Mouse (Mus musculus) heart, adult 2 months (tissue): ENCODE results near the gene Mon1b. TPM values are rescaled to one million over a fixed set of nuclear protein-coding genes. Genes with fewer than 3 reads are reported as not detected.

ENCODE experiments used
- DNase-seq, 2 experiments: peaks; one replicate each; pipeline ENCODE4 v3.0.0; 2021
- H3K27ac ChIP-seq: fragments of 200-600 bp; 2 replicates; pipeline ENCODE4 v1.8.1; 2022
- H3K27me3 ChIP-seq: fragments of 200-500 bp; 2 replicates; pipeline ENCODE4 v1.6.1; 2012; ENCODE audit warnings: mild to moderate bottlenecking, low read length, inconsistent platforms, mixed read lengths; ENCODE audit not compliant: control insufficient read depth, insufficient read depth
- H3K36me3 ChIP-seq: fragments of 200-500 bp; 2 replicates; pipeline ENCODE4 v1.6.1; 2012; ENCODE audit warnings: low read length, inconsistent platforms; ENCODE audit not compliant: control insufficient read depth, insufficient read depth
- H3K4me1 ChIP-seq: fragments of 200-500 bp; 2 replicates; pipeline ENCODE4 v1.6.1; 2011; ENCODE audit warnings: low read length; ENCODE audit not compliant: control insufficient read depth, insufficient read depth
- H3K4me3 ChIP-seq: fragments of 200-600 bp; 2 replicates; pipeline ENCODE4 v1.8.1; 2022
- H3K79me2 ChIP-seq: fragments of 200-500 bp; replicated peaks from 2 replicates; pipeline ENCODE4 v1.6.1; 2012; ENCODE audit warnings: mild to moderate bottlenecking, inconsistent platforms, low read length, moderate library complexity, mixed read lengths; ENCODE audit not compliant: control insufficient read depth, insufficient read depth
- H3K9ac ChIP-seq: fragments of 200-500 bp; 2 replicates; pipeline ENCODE4 v1.6.1; 2012; ENCODE audit warnings: low read depth, mild to moderate bottlenecking, control low read depth, inconsistent platforms, low read length, mixed read lengths
- CTCF ChIP-seq: fragments of 200-600 bp; IDR thresholded peaks from 2 replicates; pipeline ENCODE4 v1.8.1; 2022; ENCODE audit warnings: antibody characterized with exemption, mild to moderate bottlenecking, moderate library complexity
- EP300 ChIP-seq: fragments of 200-500 bp; IDR thresholded peaks from 2 replicates; pipeline ENCODE4 v1.6.1; 2011; ENCODE audit warnings: low read depth, low read length, control low read depth; ENCODE audit not compliant: insufficient read depth
- POLR2A ChIP-seq: fragments of 200-500 bp; IDR thresholded peaks from 2 replicates; pipeline ENCODE4 v1.6.1; 2011; ENCODE audit warnings: mild to moderate bottlenecking, low read depth, low read length, control low read depth; ENCODE audit not compliant: insufficient read depth
- WGBS: fragments of 180-500 bp; shearing (Covaris S2); methylation state at CpG from one replicate; pipeline ENCODE4 v1.1.7; 2018; 5-methylcytosine and 5-hydroxymethylcytosine counted together
- intact Hi-C: fragments of 180-260 bp; cut with DNase I; formaldehyde crosslinking; loops from one replicate; pipeline ENCODE4 v1.15.1; 2025
- polyA plus RNA-seq: library from polyadenylated mRNA; depleted of rRNA; stranded (reverse); fragments of >200 nt; gene quantifications from 2 replicates; pipeline ENCODE4 v1.2.3, GENCODE M21; 2012; rRNA removed
- total RNA-seq, 2 experiments: library from RNA; stranded (reverse); gene quantifications; 2 replicates each; pipeline ENCODE4 v1.2.3; 2021

Gene Mon1b
- total and polyA plus RNA-seq, 3 experiments = 3.3 to 6.6 (median 6.2) TPM

GRCm38 (mm10) chr8:113675281-113675680, 39.9 kb downstream of the Mon1b start:
- Histone ChIP-seq H3K27ac (no peak overlapping the region), H3K36me3 (no peaks in the 10 kb centered on the region), H3K9ac (no peak overlapping the region), H3K4me1 (no peaks in the 10 kb centered on the region), H3K27me3 (no peaks in the 10 kb centered on the region), H3K79me2 (no peaks in the 10 kb centered on the region), H3K4me3 (no peak overlapping the region)
- no peak for DNase-seq
- no peak for TF ChIP-seq EP300
- WGBS = 58% methylated on average over 2 of the region's 2 CpGs
- intact Hi-C loops = no loop called here

DNA sequence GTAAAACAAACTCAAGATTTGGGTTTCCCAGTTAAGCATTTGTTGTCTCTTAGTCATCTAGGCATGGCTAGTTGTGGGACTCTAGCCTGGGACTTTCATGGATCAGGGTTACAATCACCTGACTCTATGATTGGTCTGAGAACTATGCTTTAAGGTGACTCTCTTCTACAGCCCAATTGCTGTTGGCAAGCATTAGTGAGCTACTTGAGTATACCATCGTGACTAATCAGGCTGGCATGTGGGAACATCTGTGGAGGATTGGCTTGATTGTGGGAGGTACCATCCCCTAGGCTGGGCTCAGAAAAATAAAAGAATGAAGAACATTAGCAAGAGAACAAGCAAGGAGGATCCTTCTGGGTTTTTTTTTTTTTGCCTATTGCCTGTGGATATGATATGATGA, 41.4 kb downstream of the Mon1b start:
- Histone ChIP-seq H3K4me1 (no peaks in the 10 kb centered on the region), H3K27me3 (no peaks in the 10 kb centered on the region), H3K36me3 (no peaks in the 10 kb centered on the region), H3K79me2 (no peaks in the 10 kb centered on the region), H3K27ac (no peak overlapping the region), H3K9ac (no peak overlapping the region), H3K4me3 (no peak overlapping the region)
- intact Hi-C loops = no loop called here
- no peak for TF ChIP-seq POLR2A
- no peak for TF ChIP-seq CTCF
- no peak for DNase-seq
- 62% methylated on average over 1 of the region's 1 CpGs for WGBS

- Histone ChIP-seq H3K4me1 (no peaks in the 10 kb centered on the region), H3K27me3 (no peaks in the 10 kb centered on the region), H3K9ac (no peak overlapping the region), H3K36me3 (no peaks in the 10 kb centered on the region), H3K27ac (no peak overlapping the region), H3K79me2 (no peaks in the 10 kb centered on the region), H3K4me3 (no peak overlapping the region)
- intact Hi-C loops = no loop called here
- 20% methylated on average over 3 of the region's 3 CpGs for WGBS
- no peak for TF ChIP-seq POLR2A
- no peak for DNase-seq
These were observed 44.0 kb downstream of the Mon1b start for GRCm38 (mm10) chr8:113679361-113679760.

- Histone ChIP-seq H3K27me3 (no peaks in the 10 kb centered on the region), H3K4me1 (no peaks in the 10 kb centered on the region), H3K27ac (no peak overlapping the region), H3K36me3 (no peaks in the 10 kb centered on the region), H3K4me3 (no peak overlapping the region), H3K79me2 (no peaks in the 10 kb centered on the region), H3K9ac (no peak overlapping the region)
- 60% methylated on average over 17 of the region's 17 CpGs for WGBS
- peak in 1 of 2 experiments; percentile 8 for DNase-seq
- intact Hi-C loops = no loop called here
- TF ChIP-seq CTCF = no peak
- TF ChIP-seq EP300 = no peak
- TF ChIP-seq POLR2A = no peak
These were observed 52.6 kb downstream of the Mon1b start for GRCm38 (mm10) chr8:113687889-113688542.

- Histone ChIP-seq H3K9ac (no peak overlapping the region), H3K4me1 (no peaks in the 10 kb centered on the region), H3K27ac (no peak overlapping the region), H3K36me3 (no peaks in the 10 kb centered on the region), H3K79me2 (no peaks in the 10 kb centered on the region), H3K27me3 (no peaks in the 10 kb centered on the region), H3K4me3 (no peak overlapping the region)
- DNase-seq = no peak
- intact Hi-C loops = no loop called here
- TF ChIP-seq CTCF (no peak), EP300 (no peak), POLR2A (no peak)
- WGBS = 62% methylated on average over 8 of the region's 8 CpGs
These were observed 53.1 kb downstream of the Mon1b start for GRCm38 (mm10) chr8:113688543-113688915.

DNA sequence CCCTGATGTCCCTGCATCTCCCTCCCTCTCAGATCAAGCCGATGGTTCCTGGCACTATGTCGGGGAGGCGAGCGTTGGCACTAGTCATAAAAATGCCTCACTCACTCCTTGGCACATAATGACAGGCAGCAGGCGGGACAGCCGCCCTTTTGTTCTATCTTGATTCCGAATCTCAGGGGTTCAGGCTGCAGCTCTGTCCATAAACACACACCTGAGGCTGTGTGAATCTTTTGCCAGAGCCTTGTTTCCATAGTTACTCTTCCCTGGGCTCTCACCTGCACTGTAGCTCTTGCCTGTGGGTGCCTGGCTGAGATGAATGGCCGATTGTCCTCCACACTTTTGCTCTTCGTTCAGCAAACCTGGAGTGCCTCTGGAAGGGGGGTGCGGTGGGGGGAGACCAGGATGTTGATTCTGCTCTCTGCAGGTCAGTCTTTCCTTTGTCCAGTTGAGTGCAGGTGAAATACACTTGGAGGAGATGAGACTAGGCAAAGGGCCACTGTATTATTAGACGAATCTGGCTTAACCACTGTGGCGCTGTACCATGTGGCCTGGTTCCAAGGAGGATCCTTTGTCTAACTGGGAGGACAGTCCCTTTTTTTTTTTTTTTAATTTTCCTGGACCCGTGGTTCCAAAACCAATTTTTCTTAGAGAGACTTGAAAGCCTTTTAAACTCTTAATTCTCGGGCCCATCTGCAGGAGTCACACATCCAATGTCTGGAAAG, 56.4 kb downstream of the Mon1b start:
- H3K9ac ChIP-seq = no peak overlapping the region
- TF ChIP-seq EP300 (no peak), CTCF (no peak), POLR2A (no peak)
- 80% methylated on average over 14 of the region's 14 CpGs for WGBS
- H3K4me3 ChIP-seq = no peak overlapping the region
- intact Hi-C loops = no loop called here
- H3K27ac ChIP-seq = no peak overlapping the region
- DNase-seq = no peak
- H3K27me3 ChIP-seq = no peaks in the 10 kb centered on the region
- no peaks in the 10 kb centered on the region for H3K36me3 ChIP-seq
- no peaks in the 10 kb centered on the region for H3K79me2 ChIP-seq
- H3K4me1 ChIP-seq = no peaks in the 10 kb centered on the region

Other genes starting within 250 kb of the Mon1b start
- gene Syce1l, start 7.6 kb downstream of the Mon1b start, total RNA-seq = not detected
- gene Syce1l, start 7.6 kb downstream of the Mon1b start, polyA plus RNA-seq = not detected in 2 replicates
- gene Adamts18, start 213.2 kb downstream of the Mon1b start, total RNA-seq = not detected
- 0.04 TPM in 1 of 2 replicates, not detected in the other for gene Adamts18, start 213.2 kb downstream of the Mon1b start, polyA plus RNA-seq